Mouse (Mus musculus) hindbrain, postnatal 0 days (tissue): ENCODE measurements around the gene Cx3cr1. TPM values are rescaled to one million over a fixed set of nuclear protein-coding genes. Genes with fewer than 3 reads are reported as not detected.
A peak's percentile ranks its signal among the peaks of the same experiment; 100 is the strongest.

ENCODE experiments used
- ATAC-seq: fragments of 200-750 bp; cut with Nextera tagmentation; 2 replicates; pipeline ENCODE4 v1.8.0; 2017; ENCODE audit warnings: mild to moderate bottlenecking, moderate TSS enrichment, moderate library complexity
- DNase-seq: peaks from one replicate; pipeline ENCODE4 v3.0.0-alpha.2; 2015; ENCODE audit warnings: low spot score
- H3K27ac ChIP-seq: fragments of 300-500 bp; sonication (generic); 2 replicates; pipeline ENCODE4 v1.5.1; 2014; ENCODE audit warnings: mild to moderate bottlenecking
- H3K27me3 ChIP-seq: fragments of 300-500 bp; sonication (generic); 2 replicates; pipeline ENCODE4 v1.6.1; 2014; ENCODE audit warnings: low read length, mixed read lengths; ENCODE audit not compliant: insufficient read depth
- H3K36me3 ChIP-seq: fragments of 300-500 bp; sonication (generic); 2 replicates; pipeline ENCODE4 v1.6.1; 2014; ENCODE audit warnings: low read length, mixed read lengths; ENCODE audit not compliant: insufficient read depth
- H3K4me1 ChIP-seq: fragments of 300-500 bp; sonication (generic); 2 replicates; pipeline ENCODE4 v1.6.1; 2014; ENCODE audit warnings: antibody characterized with exemption, low read length, mixed read lengths; ENCODE audit not compliant: insufficient read depth
- H3K4me2 ChIP-seq: fragments of 300-500 bp; sonication (generic); 2 replicates; pipeline ENCODE4 v1.6.1; 2014; ENCODE audit warnings: low read depth, mild to moderate bottlenecking, low read length, moderate library complexity, mixed read lengths
- H3K4me3 ChIP-seq: fragments of 300-500 bp; sonication (generic); 2 replicates; pipeline ENCODE4 v1.5.1; 2014; ENCODE audit warnings: low read length
- H3K9ac ChIP-seq: fragments of 300-500 bp; sonication (generic); replicated peaks from 2 replicates; pipeline ENCODE4 v1.6.1; 2014; ENCODE audit warnings: mild to moderate bottlenecking, low read length, moderate library complexity, mixed read lengths
- H3K9me3 ChIP-seq: fragments of 300-500 bp; sonication (generic); 2 replicates; pipeline ENCODE4 v1.6.1; 2016; ENCODE audit warnings: low read length, mixed read lengths
- CTCF ChIP-seq: IDR thresholded peaks from 2 replicates; pipeline ENCODE4 v1.5.1; 2016; ENCODE audit warnings: antibody characterized with exemption, control low read depth, low read depth
- WGBS: fragments of 180-500 bp; shearing (Covaris S2); extraction: QIAGEN DNeasy Blood & Tissue Kit; methylation state at CpG from one replicate; pipeline ENCODE4 v1.1.7; 2014; 5-methylcytosine and 5-hydroxymethylcytosine counted together
- polyA plus RNA-seq: library from polyadenylated mRNA; unstranded; fragments of >200 nt; fragmentation: Nextera tagmentation; extraction: Ambion mirVana; gene quantifications from 2 replicates; pipeline ENCODE4 v1.2.1, GENCODE M21; 2015
- total RNA-seq: library from RNA; depleted of rRNA; stranded (reverse); fragments of >200 nt; gene quantifications from 2 replicates; pipeline ENCODE4 v1.2.3, GENCODE M21; 2014

The Cx3cr1 gene
- total and polyA plus RNA-seq, 2 experiments from 2014 or later: 12.2 to 17.3 TPM

DNA sequence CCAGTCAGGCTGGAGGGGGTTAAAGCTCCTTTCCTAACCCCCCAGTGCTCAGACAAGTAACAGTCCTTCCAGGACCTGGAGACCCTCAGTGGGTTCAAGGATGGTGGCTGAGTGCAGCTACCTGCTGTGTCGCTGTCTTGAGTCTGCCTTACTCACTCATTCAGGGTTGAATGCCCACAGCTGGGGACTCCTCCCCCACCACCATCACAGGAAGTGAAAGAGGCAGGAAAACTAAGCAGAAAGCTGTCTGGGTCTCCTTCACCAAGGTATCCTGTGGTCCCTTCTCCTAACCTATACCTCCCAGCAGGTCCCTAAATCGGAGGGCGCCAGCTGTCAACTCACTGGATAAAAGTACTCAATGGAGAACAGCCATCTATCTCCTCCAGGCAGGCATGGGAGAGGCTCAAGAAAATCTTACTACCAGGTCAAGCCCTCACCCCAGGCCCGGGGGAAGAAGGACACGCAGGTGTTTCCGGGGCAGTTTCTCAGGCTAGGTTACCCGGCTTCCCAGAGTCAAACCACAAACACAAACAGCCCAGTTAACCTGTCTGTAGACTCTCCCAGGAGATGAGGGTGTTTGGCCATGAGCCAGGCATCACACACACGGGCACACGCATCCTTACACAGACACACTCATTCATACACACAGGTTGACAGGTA is 91.4 kb downstream of the Cx3cr1 start:
- Histone ChIP-seq H3K27me3 (no peaks in the 10 kb centered on the region), H3K4me1 (peaks cover 27% of the 10 kb centered on the region), H3K9ac (no peak overlapping the region), H3K36me3 (0 out of 2 replicates have a peak, but pooled peaks cover 3% of the 10 kb centered on the region), H3K4me3 (no peak overlapping the region), H3K27ac (no peak overlapping the region; the same call in 1 of the 2 replicates), H3K4me2 (no peak overlapping the region), H3K9me3 (no peaks in the 10 kb centered on the region)
- peak; percentile 25 for DNase-seq
- TF ChIP-seq CTCF: no peak
- ATAC-seq: no peak
- 45% methylated on average over 9 of the region's 9 CpGs for WGBS

DNA sequence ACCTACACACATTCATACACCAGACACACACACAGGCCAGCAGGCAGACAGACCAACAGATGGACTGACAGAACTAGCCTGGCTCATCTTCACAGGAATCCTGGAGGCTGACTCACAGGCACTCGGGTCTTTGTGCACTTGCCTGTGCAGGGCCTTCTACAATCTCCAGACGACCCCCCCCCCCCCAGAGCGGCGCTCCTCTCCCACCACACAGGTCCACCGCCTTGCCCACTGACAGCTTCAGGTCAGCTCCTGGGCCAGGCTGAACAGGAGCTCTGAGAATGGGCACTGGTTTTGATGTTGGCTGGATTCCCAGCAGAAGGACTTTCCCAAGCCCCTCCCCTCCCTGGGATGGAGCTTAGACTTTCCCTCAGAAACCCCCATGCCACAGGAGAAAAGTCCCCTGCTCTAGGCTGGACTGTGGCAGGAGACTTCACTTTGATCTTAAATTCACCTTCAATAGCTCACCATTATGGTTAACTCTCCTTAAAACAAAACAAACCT is 92.1 kb downstream of the Cx3cr1 start:
- TF ChIP-seq CTCF: no peak
- Histone ChIP-seq H3K9me3 (no peaks in the 10 kb centered on the region), H3K4me1 (peaks cover 21% of the 10 kb centered on the region), H3K4me3 (no peak overlapping the region), H3K27me3 (no peaks in the 10 kb centered on the region), H3K27ac (no peak overlapping the region; the same call in 1 of the 2 replicates), H3K36me3 (0 out of 2 replicates have a peak, but pooled peaks cover 5% of the 10 kb centered on the region), H3K4me2 (no peak overlapping the region), H3K9ac (no peak overlapping the region)
- DNase-seq (peak; percentile 61), ATAC-seq (no peak)
- WGBS: 32% methylated on average over 5 of the region's 5 CpGs

DNA sequence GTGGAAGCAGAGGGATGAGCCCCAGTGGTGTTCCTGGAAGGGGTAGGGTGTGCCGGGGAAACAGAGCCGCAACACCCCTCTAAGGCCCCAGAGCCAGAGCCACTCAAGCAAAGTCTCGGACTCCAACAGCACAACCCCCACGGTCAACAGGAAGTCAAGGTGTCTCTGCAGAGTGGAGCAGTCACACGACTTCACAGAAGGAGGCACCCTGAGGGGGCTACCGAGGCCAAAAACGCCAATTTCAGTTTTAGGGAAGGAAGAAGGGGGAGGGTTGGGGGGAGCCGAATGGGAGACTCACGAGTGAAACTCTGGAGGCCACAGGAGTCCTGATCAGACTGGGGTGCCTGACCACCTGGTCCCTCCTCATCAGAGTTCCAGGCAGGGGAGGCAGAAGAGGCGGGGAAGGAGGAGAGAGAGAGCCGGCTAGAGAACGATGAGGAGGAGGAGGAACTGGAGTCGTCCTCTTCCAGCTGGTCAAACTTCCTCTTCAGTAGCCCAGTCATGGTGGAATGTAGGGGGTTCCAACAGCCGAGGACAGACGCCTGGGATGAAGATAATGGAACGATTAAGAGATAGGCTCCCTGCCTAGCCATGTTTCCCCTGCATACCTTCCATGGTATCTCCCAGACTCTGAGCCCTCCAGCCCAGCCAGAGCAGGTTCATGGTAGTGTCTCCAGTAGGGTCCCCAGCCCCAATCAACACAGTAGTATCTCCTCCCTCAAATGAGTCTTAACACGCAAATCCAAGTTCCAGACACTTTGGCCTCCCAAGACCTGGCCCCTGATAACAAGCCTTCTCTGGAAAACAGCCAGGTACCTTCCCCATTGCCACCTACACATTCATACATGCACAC is 92.7 kb downstream of the Cx3cr1 start:
- no peak overlapping the region for H3K27ac ChIP-seq
- no peak for TF ChIP-seq CTCF
- H3K9ac ChIP-seq: no peak overlapping the region
- WGBS: 64% methylated on average over 17 of the region's 17 CpGs
- no peak overlapping the region for H3K4me3 ChIP-seq
- no peak for ATAC-seq
- no peaks in the 10 kb centered on the region for H3K9me3 ChIP-seq
- H3K36me3 ChIP-seq: 0 out of 2 replicates have a peak, but pooled peaks cover 5% of the 10 kb centered on the region
- H3K4me2 ChIP-seq: no peak overlapping the region
- H3K27me3 ChIP-seq: no peaks in the 10 kb centered on the region
- DNase-seq: no peak
- peaks cover 14% of the 10 kb centered on the region for H3K4me1 ChIP-seq

DNA sequence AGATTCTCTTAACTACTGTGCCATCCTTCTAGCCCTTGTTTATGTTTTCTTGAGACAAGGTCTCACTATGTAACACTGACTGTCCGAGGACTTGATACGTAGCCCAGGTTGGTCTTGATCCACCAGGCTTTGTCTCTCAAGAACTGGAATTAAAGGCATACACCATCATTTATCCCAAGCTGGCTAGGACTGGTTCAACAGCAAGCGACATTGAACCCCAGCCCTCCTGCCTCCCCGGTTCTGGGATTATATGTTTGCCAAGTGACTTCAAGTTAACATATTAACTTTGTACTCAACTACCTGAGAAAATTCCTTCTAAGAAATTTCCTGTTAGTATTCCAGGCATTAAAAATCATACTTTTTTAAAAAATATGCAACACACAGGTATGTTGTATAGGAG is 94.4 kb downstream of the Cx3cr1 start:
- WGBS: 95% methylated on average over 4 of the region's 4 CpGs
- ATAC-seq (no peak), DNase-seq (no peak)
- 0 out of 2 replicates have a peak, but pooled peaks cover 5% of the 10 kb centered on the region for H3K36me3 ChIP-seq
- peaks cover 20% of the 10 kb centered on the region; the same call in 1 of the 2 replicates for H3K4me1 ChIP-seq
- H3K9me3 ChIP-seq: no peaks in the 10 kb centered on the region
- no peak for TF ChIP-seq CTCF
- H3K27me3 ChIP-seq: no peaks in the 10 kb centered on the region
- H3K27ac ChIP-seq: no peak overlapping the region
- no peak overlapping the region for H3K9ac ChIP-seq
- no peak overlapping the region for H3K4me3 ChIP-seq
- no peak overlapping the region for H3K4me2 ChIP-seq

DNA sequence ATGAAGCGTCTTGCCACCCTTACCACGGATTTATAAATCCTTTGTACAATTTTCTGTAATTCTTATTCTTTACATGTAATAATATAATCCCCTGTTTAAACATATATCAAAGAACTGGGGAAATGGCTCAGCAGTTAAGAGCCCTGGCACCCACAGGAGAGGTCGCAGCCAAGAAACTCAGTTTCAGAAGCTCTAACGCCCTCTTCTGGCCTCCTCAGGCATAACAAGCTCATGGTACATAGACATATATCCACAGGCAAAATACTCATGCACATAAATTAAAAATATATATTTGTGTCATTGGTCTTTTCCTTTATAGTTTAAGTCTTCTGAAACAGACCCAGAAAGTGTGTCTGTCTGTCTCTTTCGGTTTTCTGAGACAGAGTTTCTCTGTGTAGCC is 95.1 kb downstream of the Cx3cr1 start:
- ATAC-seq: no peak
- WGBS: 82% methylated on average over 5 of the region's 5 CpGs
- peaks cover 26% of the 10 kb centered on the region; the same call in 1 of the 2 replicates for H3K4me1 ChIP-seq
- peak; percentile 35 for TF ChIP-seq CTCF
- H3K27ac ChIP-seq: no peak overlapping the region
- H3K4me3 ChIP-seq: no peak overlapping the region
- DNase-seq: peak; percentile 6
- no peaks in the 10 kb centered on the region for H3K9me3 ChIP-seq
- no peak overlapping the region for H3K4me2 ChIP-seq
- H3K9ac ChIP-seq: no peak overlapping the region
- 0 out of 2 replicates have a peak, but pooled peaks cover 5% of the 10 kb centered on the region for H3K36me3 ChIP-seq
- no peaks in the 10 kb centered on the region for H3K27me3 ChIP-seq

DNA sequence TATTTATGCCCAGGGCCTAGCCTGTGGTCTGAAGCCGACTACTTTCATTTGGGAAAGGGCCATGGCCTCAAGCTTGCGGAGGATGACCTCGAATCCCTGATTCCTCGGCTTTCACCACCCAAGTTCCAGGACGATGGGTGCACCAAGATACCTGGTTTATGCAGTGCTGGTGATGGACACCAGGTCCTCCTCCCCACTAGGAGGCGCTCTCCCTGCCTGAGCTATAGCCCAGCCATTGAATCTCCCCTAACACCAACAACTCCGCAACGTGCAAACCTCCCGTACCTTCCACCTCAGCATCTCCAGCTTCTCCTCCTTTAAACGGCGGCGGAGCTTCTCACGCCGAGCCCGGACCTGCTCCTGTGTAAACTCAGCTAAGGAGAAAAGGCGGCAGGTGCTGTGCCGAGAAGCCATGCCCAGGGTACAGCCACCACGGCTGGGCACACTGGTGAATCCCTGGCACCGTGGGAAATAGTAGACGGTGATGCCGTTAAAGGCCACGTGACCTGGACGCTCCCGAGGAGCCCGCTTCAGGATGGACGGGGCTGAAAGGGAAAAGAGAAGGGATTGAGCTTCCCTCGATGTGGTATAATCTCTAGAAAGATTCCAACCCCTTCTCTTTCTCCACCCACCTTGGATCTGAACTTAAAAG is 95.7 kb downstream of the Cx3cr1 start:
- Histone ChIP-seq H3K9me3 (no peaks in the 10 kb centered on the region), H3K27ac (no peak overlapping the region), H3K4me3 (no peak overlapping the region), H3K4me2 (no peak overlapping the region), H3K36me3 (0 out of 2 replicates have a peak, but pooled peaks cover 5% of the 10 kb centered on the region), H3K4me1 (peaks cover 26% of the 10 kb centered on the region; the same call in 1 of the 2 replicates), H3K9ac (no peak overlapping the region), H3K27me3 (no peaks in the 10 kb centered on the region)
- peak; percentile 62 for TF ChIP-seq CTCF
- DNase-seq (peak; percentile 23), ATAC-seq (no peak)
- 94% methylated on average over 27 of the region's 27 CpGs for WGBS
